Mouse (Mus musculus): ENCODE measurements around the gene Ctrc.

The Ctrc gene

GRCm38 (mm10) chr4:141845999-141846398, at the start of gene Ctrc:
Gene Ctrc, minus strand, starts transcription at chr4:141846359.
- DNase-seq: no peak

- DNase-seq: no peak
Measured at GRCm38 (mm10) chr4:141895772-141896171, 49.6 kb upstream of the Ctrc start.

GRCm38 (mm10) chr4:141893157-141893784, 47.1 kb upstream of the Ctrc start:
- DNase-seq: no peak

GRCm38 (mm10) chr4:141886385-141886968, 40.3 kb upstream of the Ctrc start:
- DNase-seq: no peak

GRCm38 (mm10) chr4:141885451-141885850, 39.3 kb upstream of the Ctrc start:
- no peak for DNase-seq

GRCm38 (mm10) chr4:141882858-141883257, 36.7 kb upstream of the Ctrc start:
- no peak for DNase-seq

GRCm38 (mm10) chr4:141881950-141882349, 35.8 kb upstream of the Ctrc start:
- no peak for DNase-seq

GRCm38 (mm10) chr4:141881289-141881914, 35.2 kb upstream of the Ctrc start:
- DNase-seq: no peak

GRCm38 (mm10) chr4:141879875-141880274, 33.7 kb upstream of the Ctrc start:
- DNase-seq: no peak

- no peak for DNase-seq
Measured at GRCm38 (mm10) chr4:141879074-141879473, 32.9 kb upstream of the Ctrc start.

GRCm38 (mm10) chr4:141878621-141879020, 32.5 kb upstream of the Ctrc start:
- DNase-seq: no peak

- no peak for DNase-seq
Measured at GRCm38 (mm10) chr4:141875481-141876108, 29.4 kb upstream of the Ctrc start.

GRCm38 (mm10) chr4:141874601-141875460, 28.7 kb upstream of the Ctrc start, which contains the start of gene Efhd2:
Gene Efhd2, minus strand, starts transcription at chr4:141874920.
- DNase-seq: peak; percentile 79 to 82

GRCm38 (mm10) chr4:141874111-141874600, 28.0 kb upstream of the Ctrc start:
- peak; percentile 27 to 30 for DNase-seq

- DNase-seq: no peak
Measured at GRCm38 (mm10) chr4:141872977-141873376, 26.8 kb upstream of the Ctrc start.

- DNase-seq: no peak
Measured at GRCm38 (mm10) chr4:141871909-141872308, 25.8 kb upstream of the Ctrc start.

- no peak for DNase-seq
Measured at GRCm38 (mm10) chr4:141871333-141871725, 25.2 kb upstream of the Ctrc start.

GRCm38 (mm10) chr4:141870666-141871332, 24.6 kb upstream of the Ctrc start:
- DNase-seq: no peak

- no peak for DNase-seq
Measured at GRCm38 (mm10) chr4:141869436-141870215, 23.5 kb upstream of the Ctrc start.

- DNase-seq: no peak
Measured at GRCm38 (mm10) chr4:141868051-141868450, 21.9 kb upstream of the Ctrc start.

- DNase-seq: no peak
Measured at GRCm38 (mm10) chr4:141867498-141867897, 21.3 kb upstream of the Ctrc start.
